7 mouse cellular contexts compared by ENCODE assay signal in genomic region chr6:32479193-32479758, GRCm38 (mm10).
DNase-seq lines count a peak whose midpoint lies in the region; ATAC-seq and TF ChIP-seq lines count a peak whose summit lies in the region.

No protein-coding gene starts in this region.

- intact Hi-C loops in left cerebral cortex, postnatal 36 days (cut with DNase I): loop anchor here (5.0 kb wide), 2 partner anchors 108 to 152 kb away; partner anchors contain the start of gene Plxna4

- peaks cover 6% of the 10 kb centered on the region for H3K4me1 ChIP-seq in intestine, embryonic 15.5 days (replicated peaks)
- H3K4me1 ChIP-seq in small intestine, adult 2 months (ENCODE audit: control insufficient read depth, insufficient read depth, insufficient read length, low read length): no peaks in the 10 kb centered on the region

- H3K27me3 ChIP-seq in intestine, embryonic 15.5 days (replicated peaks): no peaks in the 10 kb centered on the region
- H3K27me3 ChIP-seq in small intestine, adult 2 months (ENCODE audit: control insufficient read depth, insufficient read depth, low read length): no peaks in the 10 kb centered on the region

- peak; percentile 26; the same call in 1 of the 2 replicates for TF ChIP-seq CTCF in small intestine, adult 2 months (IDR thresholded peaks at IDR 0.05; ENCODE audit: extremely low read depth, insufficient read length, insufficient replicate concordance, low read depth, low read length)

- H3K27ac ChIP-seq in intestine, embryonic 15.5 days: no peak overlapping the region
- 0 out of 2 replicates have a peak overlapping the region, but pooled peaks have one; percentile 36 for H3K27ac ChIP-seq in small intestine, adult 2 months (ENCODE audit: insufficient read depth, low read depth, low read length)

- TF ChIP-seq POLR2A in small intestine, adult 2 months (IDR thresholded peaks at IDR 0.05; ENCODE audit: low read depth, low read length): no peak

- H3K36me3 ChIP-seq in intestine, embryonic 15.5 days: no peaks in the 10 kb centered on the region
- H3K36me3 ChIP-seq in small intestine, adult 2 months (ENCODE audit: control insufficient read depth, insufficient read depth, low read length): no peaks in the 10 kb centered on the region

- 15% methylated on average over 2 of the region's 2 CpGs for WGBS in intestine, embryonic 15.5 days
- WGBS in small intestine, adult 2 months: 32% methylated on average over 2 of the region's 2 CpGs

- H3K9ac ChIP-seq in intestine, embryonic 15.5 days: no peak overlapping the region

- peak; percentile 69 for ATAC-seq in intestine, embryonic 15.5 days
- peak; percentile 60; the same call in 1 of the 2 replicates for ATAC-seq in megakaryocyte progenitor cell, adult 5-6 weeks (replicated peaks; ENCODE audit: poor library complexity)

- H3K4me3 ChIP-seq in intestine, embryonic 15.5 days (replicated peaks): no peak overlapping the region
- H3K4me3 ChIP-seq in small intestine, adult 2 months (ENCODE audit: low read depth, low read length): no peak overlapping the region

- no peak overlapping the region for H3K4me2 ChIP-seq in intestine, embryonic 15.5 days (replicated peaks)

- H3K9me3 ChIP-seq in intestine, embryonic 15.5 days: no peaks in the 10 kb centered on the region

- DNase-seq in adrenal gland, adult (ENCODE audit: inconsistent age in 2 of 2, low spot score in 1 of 2): peak; percentile 82 to 91
- peak; percentile 40 for DNase-seq in c-Kit-positive CD71-positive TER-119-negative erythroid progenitor cells, embryonic 14.5 days (ENCODE audit: low read depth)
- peak; percentile 79 for DNase-seq in gastrocnemius, adult 18-20 months (ENCODE audit: low spot score)
- peak; percentile 32 to 47 for DNase-seq in left cerebral cortex, postnatal 36 days (ENCODE audit: low spot score in 2 of 2)
